Mouse (Mus musculus) stomach, embryonic 16.5 days (tissue): ENCODE measurements around the gene Tgfb1i1. TPM values are rescaled to one million over a fixed set of nuclear protein-coding genes. Genes with fewer than 3 reads are reported as not detected.

Experiments
- ATAC-seq: fragments of 200-750 bp; cut with Nextera tagmentation; 2 replicates; pipeline ENCODE4 v1.8.0; 2017; ENCODE audit warnings: moderate number of reproducible peaks, moderate TSS enrichment; ENCODE audit not compliant: insufficient read depth, low FRiP score
- H3K27ac ChIP-seq: fragments of 300-500 bp; sonication (generic); 2 replicates; pipeline ENCODE4 v1.5.1; 2014; ENCODE audit warnings: low read length
- H3K27me3 ChIP-seq: fragments of 300-500 bp; sonication (generic); 2 replicates; pipeline ENCODE4 v1.6.1; 2014; ENCODE audit warnings: low read length, control low read depth, mixed read lengths; ENCODE audit not compliant: control insufficient read depth, insufficient read depth
- H3K36me3 ChIP-seq: fragments of 300-500 bp; sonication (generic); 2 replicates; pipeline ENCODE4 v1.6.1; 2014; ENCODE audit warnings: low read length; ENCODE audit not compliant: control insufficient read depth, insufficient read depth
- H3K4me1 ChIP-seq: fragments of 300-500 bp; sonication (generic); 2 replicates; pipeline ENCODE4 v1.6.1; 2014; ENCODE audit warnings: low read length, control low read depth, mixed read lengths; ENCODE audit not compliant: control insufficient read depth, insufficient read depth
- H3K4me2 ChIP-seq: fragments of 300-500 bp; sonication (generic); 2 replicates; pipeline ENCODE4 v1.6.1; 2014; ENCODE audit warnings: low read depth, low read length, mixed read lengths
- H3K4me3 ChIP-seq: fragments of 300-500 bp; sonication (generic); replicated peaks from 2 replicates; pipeline ENCODE4 v1.5.1; 2014; ENCODE audit warnings: mild to moderate bottlenecking, low read length
- H3K9ac ChIP-seq: fragments of 300-500 bp; sonication (generic); 2 replicates; pipeline ENCODE4 v1.6.1; 2014; ENCODE audit warnings: low read length
- H3K9me3 ChIP-seq: fragments of 300-500 bp; sonication (generic); replicated peaks from 2 replicates; pipeline ENCODE4 v1.6.1; 2016; ENCODE audit warnings: low read length, control low read depth; ENCODE audit not compliant: control insufficient read depth
- WGBS: fragments of 180-500 bp; shearing (Covaris S2); extraction: QIAGEN DNeasy Blood & Tissue Kit; methylation state at CpG from one replicate; pipeline ENCODE4 v1.1.7; 2014; 5-methylcytosine and 5-hydroxymethylcytosine counted together
- polyA plus RNA-seq: library from polyadenylated mRNA; unstranded; fragments of >200 nt; fragmentation: Nextera tagmentation; extraction: Ambion mirVana; gene quantifications from 2 replicates; pipeline ENCODE4 v1.2.1, GENCODE M21; 2015

Tgfb1i1 gene
- polyA plus RNA-seq, 1 experiment from 2014 or later = 234 TPM

- Histone ChIP-seq H3K4me2 (peak overlapping the region; percentile 86), H3K9me3 (no peaks in the 10 kb centered on the region), H3K27me3 (no peaks in the 10 kb centered on the region), H3K4me3 (peak overlapping the region; percentile 72), H3K36me3 (0 out of 2 replicates have a peak, but pooled peaks cover 14% of the 10 kb centered on the region), H3K4me1 (peaks cover 5% of the 10 kb centered on the region), H3K27ac (peak overlapping the region; percentile 92), H3K9ac (peak overlapping the region; percentile 66)
- ATAC-seq = no peak
- 24% methylated on average over 4 of the region's 4 CpGs for WGBS
Measured at GRCm38 (mm10) chr7:128238991-128239390, 7.6 kb upstream of the Tgfb1i1 start.

GRCm38 (mm10) chr7:128240131-128240784, 6.4 kb upstream of the Tgfb1i1 start:
- no peak for ATAC-seq
- H3K27me3 ChIP-seq = no peaks in the 10 kb centered on the region
- H3K9ac ChIP-seq = peak overlapping the region; percentile 43; the same call in 1 of the 2 replicates
- 94% methylated on average over 27 of the region's 27 CpGs for WGBS
- H3K4me1 ChIP-seq = peaks cover 5% of the 10 kb centered on the region
- H3K36me3 ChIP-seq = peaks cover 21% of the 10 kb centered on the region
- no peaks in the 10 kb centered on the region for H3K9me3 ChIP-seq
- H3K27ac ChIP-seq = no peak overlapping the region
- H3K4me3 ChIP-seq = no peak overlapping the region
- H3K4me2 ChIP-seq = no peak overlapping the region

DNA sequence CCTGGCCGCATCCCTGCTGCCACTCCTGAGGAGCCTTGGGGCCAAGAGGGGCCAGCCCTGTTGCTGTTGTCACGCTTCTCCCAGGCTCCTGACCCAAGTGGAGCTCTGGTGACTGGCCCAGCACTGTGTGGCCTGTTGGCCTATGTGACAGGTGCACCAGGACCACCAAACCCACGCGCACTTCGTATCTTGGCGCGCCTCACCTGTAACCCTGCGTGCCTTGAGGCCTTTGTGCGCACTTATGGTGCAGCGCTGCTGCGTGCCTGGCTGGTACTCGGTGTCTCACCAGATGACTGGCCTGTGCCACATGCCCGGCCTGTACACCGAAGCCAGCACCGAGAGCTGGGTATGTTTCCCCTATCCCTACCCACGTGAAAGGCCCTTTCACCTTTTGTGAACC, 4.3 kb upstream of the Tgfb1i1 start:
- Histone ChIP-seq H3K27ac (no peak overlapping the region), H3K9me3 (no peaks in the 10 kb centered on the region), H3K27me3 (no peaks in the 10 kb centered on the region), H3K4me1 (peaks cover 10% of the 10 kb centered on the region), H3K4me2 (no peak overlapping the region), H3K4me3 (no peak overlapping the region), H3K36me3 (peaks cover 21% of the 10 kb centered on the region), H3K9ac (no peak overlapping the region)
- ATAC-seq = no peak
- WGBS = 93% methylated on average over 16 of the region's 16 CpGs

GRCm38 (mm10) chr7:128243921-128244320, 2.7 kb upstream of the Tgfb1i1 start:
- Histone ChIP-seq H3K27ac (no peak overlapping the region), H3K36me3 (peaks cover 21% of the 10 kb centered on the region), H3K4me1 (peaks cover 10% of the 10 kb centered on the region), H3K4me2 (no peak overlapping the region), H3K9ac (peak overlapping the region; percentile 3; the same call in 1 of the 2 replicates), H3K9me3 (no peaks in the 10 kb centered on the region), H3K27me3 (no peaks in the 10 kb centered on the region), H3K4me3 (no peak overlapping the region)
- 58% methylated on average over 10 of the region's 10 CpGs for WGBS
- ATAC-seq = no peak

DNA sequence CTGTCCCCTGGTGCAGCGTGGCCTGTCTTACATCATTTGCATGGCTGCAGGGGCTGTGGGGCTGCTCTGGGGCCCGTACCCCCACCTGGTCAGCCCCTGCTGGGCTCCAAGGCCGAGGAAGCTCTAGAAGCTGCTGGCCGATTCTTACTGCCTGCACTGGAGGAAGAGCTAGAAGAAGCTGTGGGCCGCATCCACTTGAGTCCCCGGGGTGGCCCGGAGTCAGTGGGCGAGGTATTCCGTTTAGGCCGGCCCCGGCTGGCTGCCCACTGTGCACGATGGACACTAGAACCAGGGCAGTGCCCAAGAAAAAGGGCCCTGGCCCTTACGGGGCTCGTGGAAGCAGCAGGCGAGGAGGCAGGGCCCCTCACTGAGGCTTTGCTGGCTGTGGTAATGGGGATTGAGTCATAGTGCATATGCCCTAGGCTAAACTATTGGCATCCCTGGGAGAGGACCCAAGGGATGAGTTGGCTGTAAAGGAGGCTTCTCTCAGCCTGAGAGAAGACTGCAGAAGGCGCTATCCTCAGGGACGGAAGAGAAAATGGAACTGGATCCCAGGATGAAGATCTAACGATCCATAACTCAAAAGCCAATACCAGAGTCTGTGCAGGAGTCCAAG, 2.1 kb upstream of the Tgfb1i1 start:
- Histone ChIP-seq H3K4me2 (no peak overlapping the region), H3K27ac (no peak overlapping the region), H3K9me3 (no peaks in the 10 kb centered on the region), H3K4me3 (no peak overlapping the region), H3K4me1 (peaks cover 10% of the 10 kb centered on the region), H3K27me3 (no peaks in the 10 kb centered on the region), H3K9ac (peak overlapping the region; percentile 3; the same call in 1 of the 2 replicates), H3K36me3 (peaks cover 21% of the 10 kb centered on the region)
- no peak for ATAC-seq
- 92% methylated on average over 18 of the region's 18 CpGs for WGBS

DNA sequence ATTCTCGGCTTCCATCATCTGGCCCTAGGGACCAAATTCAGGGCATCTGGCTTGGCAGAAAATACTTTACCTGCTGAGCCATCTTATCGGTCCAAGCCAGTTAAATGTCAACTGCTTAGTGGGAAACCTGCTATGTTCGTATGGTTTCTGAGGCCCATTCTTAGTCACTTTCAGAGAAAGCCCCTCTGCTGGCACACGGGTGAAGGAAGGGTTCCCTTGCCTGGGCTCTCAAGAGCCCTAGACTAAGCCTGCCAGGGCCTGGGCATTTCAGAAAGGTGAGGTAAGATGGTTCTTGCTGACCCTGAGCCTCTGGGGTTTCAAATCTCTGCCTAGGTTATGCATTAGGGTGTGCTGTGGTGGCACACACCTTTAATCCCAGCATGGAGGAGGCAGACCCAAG, 1.1 kb upstream of the Tgfb1i1 start:
- peak overlapping the region; percentile 99 for H3K27ac ChIP-seq
- H3K27me3 ChIP-seq = no peaks in the 10 kb centered on the region
- 82% methylated on average over 4 of the region's 4 CpGs for WGBS
- peak overlapping the region; percentile 83; the same call in 1 of the 2 replicates for H3K4me2 ChIP-seq
- no peaks in the 10 kb centered on the region for H3K9me3 ChIP-seq
- no peak for ATAC-seq
- H3K9ac ChIP-seq = peak overlapping the region; percentile 21; the same call in 1 of the 2 replicates
- H3K4me3 ChIP-seq = no peak overlapping the region
- peaks cover 20% of the 10 kb centered on the region for H3K36me3 ChIP-seq
- peaks cover 16% of the 10 kb centered on the region for H3K4me1 ChIP-seq

GRCm38 (mm10) chr7:128247443-128247842, 831 bp downstream of the Tgfb1i1 start:
- Histone ChIP-seq H3K27ac (peak overlapping the region; percentile 99), H3K27me3 (no peaks in the 10 kb centered on the region), H3K4me1 (peaks cover 16% of the 10 kb centered on the region), H3K4me3 (peak overlapping the region; percentile 76), H3K9ac (peak overlapping the region; percentile 95), H3K36me3 (peaks cover 17% of the 10 kb centered on the region), H3K4me2 (peak overlapping the region; percentile 83), H3K9me3 (no peaks in the 10 kb centered on the region)
- WGBS = 1% methylated on average over 13 of the region's 13 CpGs
- ATAC-seq = peak; percentile 65

GRCm38 (mm10) chr7:128248081-128249042, 1.8 kb downstream of the Tgfb1i1 start:
- no peaks in the 10 kb centered on the region for H3K9me3 ChIP-seq
- H3K9ac ChIP-seq = peak overlapping the region; percentile 95
- peak overlapping the region; percentile 76 for H3K4me3 ChIP-seq
- peak overlapping the region; percentile 52 for H3K27ac ChIP-seq
- H3K4me1 ChIP-seq = peaks cover 19% of the 10 kb centered on the region
- no peak for ATAC-seq
- peaks cover 15% of the 10 kb centered on the region for H3K36me3 ChIP-seq
- H3K27me3 ChIP-seq = no peaks in the 10 kb centered on the region
- peak overlapping the region; percentile 83 for H3K4me2 ChIP-seq
- WGBS = 73% methylated on average over 10 of the region's 10 CpGs
